Mouse (Mus musculus) heart, postnatal 0 days (tissue): ENCODE measurements around the gene Ankrd22.

Source experiments
- CTCF ChIP-seq: IDR thresholded peaks from 2 replicates; pipeline ENCODE4 v1.5.1; 2016; ENCODE audit warnings: antibody characterized with exemption, control low read depth, low read depth
- EP300 ChIP-seq: IDR thresholded peaks from 2 replicates; pipeline ENCODE4 v1.6.1; 2016; ENCODE audit warnings: antibody characterized with exemption, low read depth

DNA sequence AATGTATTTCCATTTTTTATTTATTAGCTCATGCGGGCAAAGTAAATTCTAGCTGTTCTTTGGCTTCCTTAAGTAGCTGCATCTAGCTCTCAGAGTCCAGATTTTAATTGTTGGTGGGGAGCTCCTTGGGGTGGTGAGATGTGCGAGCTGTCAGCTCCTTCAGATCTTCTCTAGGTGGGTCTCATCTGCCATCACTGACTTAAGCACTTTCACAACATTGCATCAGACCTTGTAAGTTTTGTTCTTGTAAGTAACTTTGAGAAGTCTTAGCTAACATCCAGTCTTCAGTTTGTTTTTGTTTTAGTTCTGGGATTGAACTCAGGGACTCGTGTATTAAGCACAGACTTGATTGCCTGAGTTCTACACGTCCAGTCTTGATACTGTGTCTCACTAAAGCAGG lies 33.0 kb upstream of the Ankrd22 start:
- TF ChIP-seq CTCF (no peak), EP300 (no peak)
